Mouse (Mus musculus) megakaryocyte progenitor cell, adult 5-6 weeks (primary cell): ENCODE measurements around the gene Dynlrb2. TPM values are rescaled to one million over a fixed set of nuclear protein-coding genes. Genes with fewer than 3 reads are reported as not detected.

Experiments
- ATAC-seq: replicated peaks from 2 replicates; pipeline ENCODE4 v1.8.0; 2016; ENCODE audit warnings: mild to moderate bottlenecking, moderate TSS enrichment, inconsistent platforms; ENCODE audit not compliant: poor library complexity
- total RNA-seq, 2 experiments: library from RNA; stranded (forward) in 1 of 2; stranded (reverse) in 1 of 2; fragments of 157-497, 149-512 nt in 1 of 2; fragments of 200-1000 nt in 1 of 2; gene quantifications; 2 replicates each; pipeline versions ENCODE4 v1.2.3 to v1.2.4; 2015 to 2017

Gene Dynlrb2
- total RNA-seq, 2 experiments from 2014 or later = not detected

GRCm38 (mm10) chr8:116538763-116539162 lies 34.0 kb downstream of the Dynlrb2 start:
- ATAC-seq = no peak

- no peak for ATAC-seq
These were observed 35.4 kb downstream of the Dynlrb2 start for GRCm38 (mm10) chr8:116540136-116540535.

DNA sequence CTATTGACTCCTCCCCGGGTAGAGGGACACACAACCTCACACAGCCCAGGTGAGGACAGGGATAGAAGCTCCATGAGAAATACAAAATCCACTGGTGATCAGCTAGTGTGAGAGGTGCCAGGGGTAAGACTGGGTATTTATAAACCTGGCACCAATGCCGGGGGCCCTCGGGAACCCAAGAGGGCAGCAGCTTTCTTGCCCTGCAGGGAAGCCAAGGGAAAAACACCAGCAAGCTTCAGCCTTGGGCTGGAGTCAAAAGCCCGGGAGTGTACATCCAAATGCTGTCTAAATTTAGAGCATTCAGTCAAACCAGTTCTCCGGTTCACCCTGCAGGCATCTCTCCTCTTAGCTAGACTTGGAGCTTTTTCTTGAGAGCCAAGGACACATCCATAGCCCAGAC lies 38.1 kb downstream of the Dynlrb2 start:
- ATAC-seq = no peak

- ATAC-seq = peak; percentile 77
These were observed 38.6 kb downstream of the Dynlrb2 start for GRCm38 (mm10) chr8:116543366-116543765.

- ATAC-seq = peak; percentile 94
These were observed 47.5 kb downstream of the Dynlrb2 start for GRCm38 (mm10) chr8:116552255-116552654.

- ATAC-seq = peak; percentile 15; the same call in 1 of the 2 replicates
These were observed 48.0 kb downstream of the Dynlrb2 start for GRCm38 (mm10) chr8:116552778-116553177.

Other genes starting within 250 kb of the Dynlrb2 start
- 2.0 and 4.1 TPM in 2 replicates for gene Cdyl2, start 228.0 kb downstream of the Dynlrb2 start, total RNA-seq (2015)
- 5.8 and 5.9 TPM in 2 replicates for gene Cdyl2, start 228.0 kb downstream of the Dynlrb2 start, total RNA-seq (2017)